Mouse (Mus musculus): Measurements from ENCODE around the gene Gm6793.

Gm6793 gene

GRCm38 (mm10) chr8:112014936-112015335, at the start of gene Gm6793:
Gm6793 (minus strand) TSS chr8:112015036.
- DNase-seq (ENCODE audit: low read depth, low spot score), result no peak

- DNase-seq (ENCODE audit: low read depth, low spot score), result peak; percentile 18
Observed at GRCm38 (mm10) chr8:112061372-112061771, 46.5 kb upstream of the Gm6793 start.

- no peak for DNase-seq (ENCODE audit: low read depth, low spot score)
Observed at GRCm38 (mm10) chr8:112054456-112054855, 39.6 kb upstream of the Gm6793 start.

- DNase-seq (ENCODE audit: low read depth, low spot score), result no peak
Observed at GRCm38 (mm10) chr8:112051537-112051936, 36.7 kb upstream of the Gm6793 start.

- DNase-seq (ENCODE audit: low read depth, low spot score), result no peak
Observed at GRCm38 (mm10) chr8:112049984-112050383, 35.1 kb upstream of the Gm6793 start.

GRCm38 (mm10) chr8:112048293-112048692, 33.5 kb upstream of the Gm6793 start:
- no peak for DNase-seq (ENCODE audit: low read depth, low spot score)

- DNase-seq (ENCODE audit: low read depth, low spot score), result peak; percentile 61
Observed at GRCm38 (mm10) chr8:112045896-112046295, 31.1 kb upstream of the Gm6793 start.

GRCm38 (mm10) chr8:112045182-112045581, 30.3 kb upstream of the Gm6793 start:
- no peak for DNase-seq (ENCODE audit: low read depth, low spot score)

- no peak for DNase-seq (ENCODE audit: low read depth, low spot score)
Observed at GRCm38 (mm10) chr8:112037521-112037920, 22.7 kb upstream of the Gm6793 start.

GRCm38 (mm10) chr8:112034603-112035002, 19.8 kb upstream of the Gm6793 start:
- DNase-seq (ENCODE audit: low read depth, low spot score), result peak; percentile 39

GRCm38 (mm10) chr8:112033071-112033470, 18.2 kb upstream of the Gm6793 start:
- DNase-seq (ENCODE audit: low read depth, low spot score), result no peak

- DNase-seq (ENCODE audit: low read depth, low spot score), result no peak
Observed at GRCm38 (mm10) chr8:112030663-112031062, 15.8 kb upstream of the Gm6793 start.

GRCm38 (mm10) chr8:112029455-112029854, 14.6 kb upstream of the Gm6793 start:
- DNase-seq (ENCODE audit: low read depth, low spot score), result no peak

GRCm38 (mm10) chr8:112011816-112012242, 3.0 kb downstream of the Gm6793 start:
- no peak for DNase-seq (ENCODE audit: low read depth, low spot score)

- peak; percentile 84 for DNase-seq (ENCODE audit: low read depth, low spot score)
Observed at GRCm38 (mm10) chr8:112010997-112011815, 3.6 kb downstream of the Gm6793 start, which contains the start of the genes Kars and Terf2ip. Kars (minus strand) TSS chr8:112011323. Terf2ip (plus strand) TSS chr8:112011398.

- no peak for DNase-seq (ENCODE audit: low read depth, low spot score)
Observed at GRCm38 (mm10) chr8:112009558-112009957, 5.3 kb downstream of the Gm6793 start.

- DNase-seq (ENCODE audit: low read depth, low spot score), result no peak
Observed at GRCm38 (mm10) chr8:112007669-112008068, 7.2 kb downstream of the Gm6793 start.

- no peak for DNase-seq (ENCODE audit: low read depth, low spot score)
Observed at GRCm38 (mm10) chr8:112005601-112006000, 9.2 kb downstream of the Gm6793 start.

- DNase-seq (ENCODE audit: low read depth, low spot score), result no peak
Observed at GRCm38 (mm10) chr8:112004754-112005153, 10.1 kb downstream of the Gm6793 start.

GRCm38 (mm10) chr8:111992703-111993039, 22.2 kb downstream of the Gm6793 start:
- no peak for DNase-seq (ENCODE audit: low read depth, low spot score)

GRCm38 (mm10) chr8:111992013-111992702, 22.7 kb downstream of the Gm6793 start, which contains the start of gene Adat1:
Adat1 (minus strand) TSS chr8:111992302.
- DNase-seq (ENCODE audit: low read depth, low spot score), result peak; percentile 84

GRCm38 (mm10) chr8:111991278-111991677, 23.6 kb downstream of the Gm6793 start:
- no peak for DNase-seq (ENCODE audit: low read depth, low spot score)

GRCm38 (mm10) chr8:111989911-111990310, 24.9 kb downstream of the Gm6793 start:
- DNase-seq (ENCODE audit: low read depth, low spot score), result peak; percentile 51
